Mouse (Mus musculus): Measurements from ENCODE around the gene H2afy. TPM values are rescaled to one million over a fixed set of nuclear protein-coding genes. Genes with fewer than 3 reads are reported as not detected.

Gene H2afy
- total and polyA plus RNA-seq, 2 experiments from 2014 or later = 169 to 181 TPM

DNA sequence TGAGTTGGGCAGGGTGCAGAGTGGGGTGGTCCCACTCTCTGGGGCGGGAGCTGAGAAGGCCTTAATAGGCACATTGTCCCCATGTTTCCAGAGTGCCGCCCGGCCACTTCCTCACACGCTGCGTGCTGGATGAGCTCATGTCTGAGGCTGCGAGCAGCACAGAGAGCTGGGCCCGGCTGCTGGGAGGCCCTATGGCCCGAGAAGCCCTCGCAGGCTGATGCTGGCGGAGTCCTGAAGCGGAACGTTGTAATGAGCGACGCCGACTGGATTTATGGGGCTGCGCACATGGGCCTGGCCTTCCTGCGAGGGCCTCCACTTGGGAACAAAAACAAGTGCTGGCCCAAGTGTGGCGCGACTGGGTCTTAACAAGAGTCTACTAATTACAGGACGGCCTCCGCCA is 70.0 kb downstream of the H2afy start:
- no peak for DNase-seq
- WGBS = 83% methylated on average over 21 of the region's 21 CpGs
- Histone ChIP-seq H3K9me3 (ENCODE audit: low read length) (no peaks in the 10 kb centered on the region), H3K4me1 (ENCODE audit: insufficient read depth) (no peaks in the 10 kb centered on the region), H3K4me3 (ENCODE audit: low read depth, low read length) (no peak overlapping the region), H3K27me3 (ENCODE audit: insufficient read depth, low read length) (no peaks in the 10 kb centered on the region), H3K4me2 (ENCODE audit: low read depth) (no peak overlapping the region), H3K27ac (ENCODE audit: low read depth, low read length) (no peak overlapping the region), H3K9ac (no peak overlapping the region), H3K36me3 (ENCODE audit: insufficient read depth) (no peaks in the 10 kb centered on the region)
- TF ChIP-seq CTCF (IDR thresholded peaks at IDR 0.05; ENCODE audit: low read depth) = no peak
- ATAC-seq = no peak

DNA sequence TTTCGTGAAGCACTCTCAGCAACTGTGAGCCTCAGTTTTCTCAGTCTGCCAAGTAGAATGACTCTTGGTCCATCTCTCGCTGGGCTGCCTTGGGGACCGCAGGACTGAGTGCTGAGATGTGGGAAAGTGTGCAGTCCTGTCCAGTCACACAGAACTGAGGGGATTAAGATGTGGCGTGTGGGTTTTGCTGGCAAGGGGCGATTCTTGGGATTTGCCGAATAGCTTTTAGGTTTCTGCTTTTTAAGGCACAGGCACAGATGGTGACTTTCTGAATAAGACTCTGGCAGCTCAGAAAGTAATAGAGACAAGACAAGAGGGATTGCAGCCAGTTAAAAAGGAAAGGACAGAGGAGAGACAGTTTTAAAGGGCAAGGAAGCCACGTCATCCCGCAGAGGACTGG is 78.4 kb downstream of the H2afy start:
- ATAC-seq (peak; percentile 29; the same call in 1 of the 2 replicates), DNase-seq (peak; percentile 56)
- TF ChIP-seq CTCF (IDR thresholded peaks at IDR 0.05; ENCODE audit: low read depth) = no peak
- Histone ChIP-seq H3K4me2 (ENCODE audit: low read depth) (no peak overlapping the region), H3K4me3 (ENCODE audit: low read depth, low read length) (no peak overlapping the region), H3K27ac (ENCODE audit: low read depth, low read length) (peak overlapping the region; percentile 69), H3K36me3 (ENCODE audit: insufficient read depth) (no peaks in the 10 kb centered on the region), H3K27me3 (ENCODE audit: insufficient read depth, low read length) (no peaks in the 10 kb centered on the region), H3K4me1 (ENCODE audit: insufficient read depth) (0 out of 2 replicates have a peak, but pooled peaks cover 3% of the 10 kb centered on the region), H3K9ac (no peak overlapping the region), H3K9me3 (ENCODE audit: low read length) (no peaks in the 10 kb centered on the region)
- 55% methylated on average over 8 of the region's 8 CpGs for WGBS

DNA sequence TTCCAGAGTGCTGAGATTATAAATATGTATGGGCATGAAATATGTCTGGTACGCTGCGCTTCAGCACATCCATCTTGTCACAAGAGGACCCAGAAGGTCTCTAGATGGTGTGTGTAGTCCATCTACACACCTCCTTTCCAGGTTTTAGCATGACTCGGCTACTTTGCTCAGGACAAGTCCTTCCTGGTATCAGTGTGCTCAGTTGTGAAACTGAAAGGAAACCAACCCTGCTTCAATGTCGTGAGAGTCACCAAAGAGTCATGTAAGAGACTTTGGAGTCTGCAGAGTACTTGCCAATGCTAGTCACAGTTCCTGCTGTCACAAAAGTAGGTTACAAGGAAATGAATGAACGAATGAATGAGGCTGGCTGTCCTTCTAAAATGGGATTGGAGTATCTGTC is 80.4 kb downstream of the H2afy start:
- no peak overlapping the region for H3K4me2 ChIP-seq (ENCODE audit: low read depth)
- ATAC-seq (no peak), DNase-seq (no peak)
- no peaks in the 10 kb centered on the region for H3K9me3 ChIP-seq (ENCODE audit: low read length)
- no peaks in the 10 kb centered on the region for H3K36me3 ChIP-seq (ENCODE audit: insufficient read depth)
- no peak overlapping the region for H3K4me3 ChIP-seq (ENCODE audit: low read depth, low read length)
- no peak overlapping the region for H3K27ac ChIP-seq (ENCODE audit: low read depth, low read length)
- 85% methylated on average over 5 of the region's 5 CpGs for WGBS
- H3K9ac ChIP-seq = no peak overlapping the region
- 0 out of 2 replicates have a peak, but pooled peaks cover 3% of the 10 kb centered on the region for H3K4me1 ChIP-seq (ENCODE audit: insufficient read depth)
- TF ChIP-seq CTCF (IDR thresholded peaks at IDR 0.05; ENCODE audit: low read depth) = no peak
- no peaks in the 10 kb centered on the region for H3K27me3 ChIP-seq (ENCODE audit: insufficient read depth, low read length)

DNA sequence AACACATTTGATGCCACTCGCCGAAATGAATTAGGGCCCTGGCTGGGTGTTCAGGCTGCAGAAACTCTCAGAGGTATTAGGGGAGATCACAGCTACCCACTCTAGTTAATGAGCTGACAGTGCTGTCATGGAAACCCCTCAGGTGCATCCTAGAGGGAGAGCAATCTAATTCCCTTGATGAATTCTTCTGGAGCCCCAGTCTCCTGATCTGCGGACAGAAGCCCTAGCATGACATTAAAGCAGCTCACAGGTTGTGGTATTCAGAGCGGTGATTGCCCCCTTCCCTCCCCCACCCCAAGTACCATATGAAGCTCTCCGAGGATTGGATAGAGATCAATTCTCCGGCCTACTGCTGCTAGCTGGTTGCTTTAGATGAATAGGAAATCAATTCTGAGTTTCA is 82.1 kb downstream of the H2afy start:
- H3K36me3 ChIP-seq (ENCODE audit: insufficient read depth) = no peaks in the 10 kb centered on the region
- no peak overlapping the region for H3K4me3 ChIP-seq (ENCODE audit: low read depth, low read length)
- H3K27ac ChIP-seq (ENCODE audit: low read depth, low read length) = no peak overlapping the region; the same call in 1 of the 2 replicates
- no peaks in the 10 kb centered on the region for H3K27me3 ChIP-seq (ENCODE audit: insufficient read depth, low read length)
- no peak overlapping the region for H3K9ac ChIP-seq
- 0 out of 2 replicates have a peak, but pooled peaks cover 3% of the 10 kb centered on the region for H3K4me1 ChIP-seq (ENCODE audit: insufficient read depth)
- DNase-seq (no peak), ATAC-seq (peak; percentile 48)
- no peaks in the 10 kb centered on the region for H3K9me3 ChIP-seq (ENCODE audit: low read length)
- 45% methylated on average over 6 of the region's 6 CpGs for WGBS
- H3K4me2 ChIP-seq (ENCODE audit: low read depth) = no peak overlapping the region
- no peak for TF ChIP-seq CTCF (IDR thresholded peaks at IDR 0.05; ENCODE audit: low read depth)

DNA sequence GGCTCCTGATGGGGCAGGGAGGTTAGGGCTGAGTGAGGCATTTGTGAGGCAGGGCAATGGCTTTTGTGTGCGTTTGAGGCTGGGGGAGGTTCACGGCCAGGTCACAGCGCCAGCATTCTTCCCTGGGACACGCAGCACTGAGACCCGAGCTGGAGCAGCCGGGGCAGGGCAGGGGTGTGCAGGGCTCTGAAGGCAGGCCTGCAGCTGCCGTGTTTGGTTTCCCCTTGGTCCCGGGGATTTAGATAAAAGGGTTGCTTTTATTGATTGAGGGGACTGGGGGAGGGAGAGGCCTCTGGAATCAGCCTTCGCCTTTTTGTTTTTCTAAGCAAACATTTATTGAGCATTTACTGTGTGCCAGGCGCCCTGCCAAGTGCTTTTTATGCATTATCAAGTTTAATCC is 83.4 kb downstream of the H2afy start:
- Histone ChIP-seq H3K4me2 (ENCODE audit: low read depth) (no peak overlapping the region), H3K27ac (ENCODE audit: low read depth, low read length) (no peak overlapping the region), H3K27me3 (ENCODE audit: insufficient read depth, low read length) (no peaks in the 10 kb centered on the region), H3K4me3 (ENCODE audit: low read depth, low read length) (no peak overlapping the region), H3K36me3 (ENCODE audit: insufficient read depth) (no peaks in the 10 kb centered on the region), H3K9ac (no peak overlapping the region), H3K4me1 (ENCODE audit: insufficient read depth) (0 out of 2 replicates have a peak, but pooled peaks cover 3% of the 10 kb centered on the region), H3K9me3 (ENCODE audit: low read length) (no peaks in the 10 kb centered on the region)
- TF ChIP-seq CTCF (IDR thresholded peaks at IDR 0.05; ENCODE audit: low read depth) = no peak
- 4% methylated on average over 10 of the region's 10 CpGs for WGBS
- ATAC-seq (no peak), DNase-seq (no peak)

- DNase-seq (no peak), ATAC-seq (no peak)
- Histone ChIP-seq H3K9me3 (ENCODE audit: low read length) (no peaks in the 10 kb centered on the region), H3K27me3 (ENCODE audit: insufficient read depth, low read length) (no peaks in the 10 kb centered on the region), H3K36me3 (ENCODE audit: insufficient read depth) (no peaks in the 10 kb centered on the region), H3K9ac (no peak overlapping the region), H3K4me1 (ENCODE audit: insufficient read depth) (0 out of 2 replicates have a peak, but pooled peaks cover 3% of the 10 kb centered on the region), H3K4me2 (ENCODE audit: low read depth) (no peak overlapping the region), H3K27ac (ENCODE audit: low read depth, low read length) (no peak overlapping the region), H3K4me3 (ENCODE audit: low read depth, low read length) (no peak overlapping the region)
- no peak for TF ChIP-seq CTCF (IDR thresholded peaks at IDR 0.05; ENCODE audit: low read depth)
- WGBS = 28% methylated on average over 6 of the region's 6 CpGs
Measured at GRCm38 (mm10) chr13:56050246-56050645, 85.9 kb downstream of the H2afy start.

- no peak overlapping the region for H3K4me2 ChIP-seq (ENCODE audit: low read depth)
- WGBS = 87% methylated on average over 3 of the region's 3 CpGs
- no peaks in the 10 kb centered on the region for H3K4me1 ChIP-seq (ENCODE audit: insufficient read depth)
Measured at GRCm38 (mm10) chr13:56042221-56042620, 93.9 kb downstream of the H2afy start.

More at GRCm38 (mm10) chr13:56042221-56042620, 93.9 kb downstream of the H2afy start:
- Histone ChIP-seq H3K9me3 (ENCODE audit: low read length) (no peaks in the 10 kb centered on the region), H3K27me3 (ENCODE audit: insufficient read depth, low read length) (no peaks in the 10 kb centered on the region), H3K36me3 (ENCODE audit: insufficient read depth) (no peaks in the 10 kb centered on the region), H3K27ac (ENCODE audit: low read depth, low read length) (no peak overlapping the region), H3K4me3 (ENCODE audit: low read depth, low read length) (no peak overlapping the region), H3K9ac (no peak overlapping the region)
- DNase-seq (no peak), ATAC-seq (no peak)
- TF ChIP-seq CTCF (IDR thresholded peaks at IDR 0.05; ENCODE audit: low read depth) = no peak

All from forebrain, postnatal 0 days (tissue).